Comparison of ENCODE assay signal across 14 mouse cellular contexts in the genomic region with DNA sequence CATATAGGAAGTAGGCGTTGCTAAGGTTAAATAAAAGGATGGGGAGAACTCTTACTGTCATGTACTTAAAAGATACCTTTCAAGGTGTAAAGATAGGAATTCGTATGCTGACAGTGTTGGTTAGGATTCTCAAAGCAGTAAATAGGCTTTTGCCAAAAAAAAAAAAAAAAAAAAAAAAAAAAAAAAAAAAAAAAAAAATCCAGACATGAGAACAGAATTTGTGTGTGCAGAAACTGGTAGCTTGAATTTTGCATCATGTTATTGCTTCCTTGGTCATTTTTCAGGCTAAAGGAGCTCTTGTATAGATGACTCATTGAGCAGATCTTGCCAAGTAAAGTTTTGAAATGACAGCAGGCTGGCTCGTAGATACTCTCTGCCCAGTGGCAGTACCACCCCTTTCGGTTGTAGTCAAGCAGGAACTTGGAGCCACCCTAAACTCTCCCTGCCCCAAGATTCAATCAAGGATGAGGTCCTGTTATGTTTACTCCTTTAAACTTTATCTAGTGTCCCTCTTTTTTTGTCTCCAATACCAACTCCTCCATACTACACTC.
"Had no signal": no experiment of that assay in that cellular context is flagged by ENCODE, and none has a peak within 500 bp of the region (broad histone marks: within the 10 kb centered on the region; RNA-seq: fewer than 3 reads in every experiment).

No protein-coding gene starts in this region.

- H3K4me3 ChIP-seq: limb, embryonic 15.5 days; liver, embryonic 12.5 days; midbrain, embryonic 12.5 days; neural tube, embryonic 13.5 days had no signal

- ATAC-seq: liver, embryonic 12.5 days; midbrain, embryonic 16.5 days had no signal

- H3K4me2 ChIP-seq: limb, embryonic 15.5 days; liver, embryonic 12.5 days; lung, embryonic 14.5 days; midbrain, embryonic 12.5 days; neural tube, embryonic 13.5 days had no signal

- H3K9ac ChIP-seq: limb, embryonic 15.5 days; liver, embryonic 12.5 days; lung, embryonic 14.5 days; midbrain, embryonic 12.5 days; neural tube, embryonic 13.5 days had no signal

- H3K27me3 ChIP-seq: limb, embryonic 15.5 days; liver, embryonic 12.5 days; midbrain, embryonic 12.5 days; neural tube, embryonic 13.5 days had no signal

- H3K4me1 ChIP-seq: limb, embryonic 15.5 days; liver, embryonic 12.5 days; midbrain, embryonic 12.5 days; neural tube, embryonic 13.5 days had no signal

- H3K27ac ChIP-seq: limb, embryonic 15.5 days; liver, embryonic 12.5 days; midbrain, embryonic 12.5 days; neural tube, embryonic 13.5 days had no signal

- H3K9me3 ChIP-seq: limb, embryonic 15.5 days; liver, embryonic 12.5 days; neural tube, embryonic 13.5 days had no signal

- DNase-seq: kidney, postnatal 25 days; layer of hippocampus, adult 9-11 months; layer of hippocampus, postnatal 36 days; lung, embryonic 14.5 days; lung, postnatal 10 days; lung, postnatal 4 days; right cerebral cortex, postnatal 25 days; thymus, adult 18-20 months; thymus, postnatal 25 days had no signal

- H3K36me3 ChIP-seq: limb, embryonic 15.5 days; liver, embryonic 12.5 days; midbrain, embryonic 12.5 days; neural tube, embryonic 13.5 days had no signal
